Mouse (Mus musculus) ovary, postnatal 14 days (tissue): ENCODE data around the gene Gins2.

Experiments used
- DNase-seq: peaks from one replicate; pipeline ENCODE4 v3.0.0; 2022; ENCODE audit warnings: low spot score

Gins2 gene

DNA sequence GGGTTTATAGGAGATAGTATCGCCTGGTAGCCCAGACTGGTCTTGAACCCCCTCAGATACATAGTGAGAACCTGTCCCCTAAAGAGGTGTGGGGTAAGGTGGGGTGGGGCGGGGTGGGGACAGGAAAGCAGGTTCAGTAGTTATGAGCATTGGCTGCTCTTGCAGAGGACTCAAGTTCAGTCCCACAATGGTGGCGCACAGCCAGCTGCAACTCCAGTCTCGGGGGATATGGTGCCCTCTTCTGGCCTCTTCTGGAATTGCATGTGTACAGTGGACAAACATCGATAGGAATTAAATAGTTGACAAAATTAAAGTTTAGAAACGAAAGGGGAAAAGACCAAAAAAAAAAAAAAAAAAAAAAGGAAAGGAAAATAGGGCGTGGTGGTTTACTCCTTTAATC lies 10.4 kb upstream of the Gins2 start:
- DNase-seq, result peak; percentile 83

DNA sequence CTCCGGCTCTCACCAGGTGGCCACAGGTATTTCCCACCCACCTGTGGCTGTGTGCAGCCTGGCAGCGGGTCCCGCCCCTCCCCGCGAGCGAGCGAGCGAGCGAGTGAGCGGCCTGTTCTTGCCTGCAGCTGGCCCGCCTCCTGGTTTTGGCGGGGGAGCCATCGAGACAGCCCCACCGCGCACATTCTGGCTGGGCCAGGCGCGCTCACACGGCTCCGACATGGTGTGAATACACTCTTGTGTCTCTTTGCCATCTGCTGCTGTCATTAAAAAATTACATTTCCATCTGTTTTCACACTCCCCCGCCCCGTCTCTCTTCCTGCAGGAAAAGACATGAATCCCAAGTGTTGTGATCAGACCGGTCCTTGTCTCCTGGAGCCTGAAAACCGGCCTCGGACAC lies 9.5 kb upstream of the Gins2 start:
- no peak for DNase-seq

DNA sequence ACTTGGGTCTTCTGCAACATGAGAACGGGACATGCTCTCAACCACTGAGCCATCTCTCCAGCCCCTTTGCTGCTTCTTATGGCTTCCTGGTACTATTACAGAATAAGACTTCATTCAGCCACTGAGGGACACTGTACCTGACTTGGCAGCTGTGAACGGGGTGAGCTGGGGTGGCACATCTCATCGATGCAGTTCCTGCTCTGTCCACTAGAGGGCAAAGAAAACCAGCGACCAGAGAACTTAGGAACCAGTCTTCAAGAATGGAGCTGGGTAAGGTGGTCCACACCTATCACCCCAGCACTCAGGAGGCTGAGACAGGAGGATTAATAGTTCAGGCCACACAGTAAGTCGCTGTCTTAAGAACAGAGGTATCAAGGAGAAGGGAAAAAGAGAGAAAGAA lies 6.9 kb upstream of the Gins2 start:
- DNase-seq, result peak; percentile 47

DNA sequence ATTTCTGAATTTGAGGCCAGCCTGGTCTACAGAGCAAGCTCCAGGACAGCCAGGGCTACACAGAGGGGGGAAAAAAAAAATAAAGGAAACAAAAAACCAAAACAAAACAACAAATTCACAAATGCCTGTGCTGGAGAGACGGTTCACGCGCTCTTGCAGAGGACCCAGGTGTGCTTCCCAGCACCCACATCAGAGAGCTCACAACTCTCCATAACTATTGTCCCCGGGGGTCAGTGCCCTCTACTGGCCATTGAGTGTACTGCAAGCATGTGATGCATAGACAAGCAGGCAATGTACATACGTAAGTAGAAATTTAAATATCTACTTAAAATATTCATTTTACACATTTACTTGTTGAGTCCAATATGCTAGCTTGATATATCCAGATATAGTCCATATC lies 5.5 kb upstream of the Gins2 start:
- DNase-seq, result no peak

DNA sequence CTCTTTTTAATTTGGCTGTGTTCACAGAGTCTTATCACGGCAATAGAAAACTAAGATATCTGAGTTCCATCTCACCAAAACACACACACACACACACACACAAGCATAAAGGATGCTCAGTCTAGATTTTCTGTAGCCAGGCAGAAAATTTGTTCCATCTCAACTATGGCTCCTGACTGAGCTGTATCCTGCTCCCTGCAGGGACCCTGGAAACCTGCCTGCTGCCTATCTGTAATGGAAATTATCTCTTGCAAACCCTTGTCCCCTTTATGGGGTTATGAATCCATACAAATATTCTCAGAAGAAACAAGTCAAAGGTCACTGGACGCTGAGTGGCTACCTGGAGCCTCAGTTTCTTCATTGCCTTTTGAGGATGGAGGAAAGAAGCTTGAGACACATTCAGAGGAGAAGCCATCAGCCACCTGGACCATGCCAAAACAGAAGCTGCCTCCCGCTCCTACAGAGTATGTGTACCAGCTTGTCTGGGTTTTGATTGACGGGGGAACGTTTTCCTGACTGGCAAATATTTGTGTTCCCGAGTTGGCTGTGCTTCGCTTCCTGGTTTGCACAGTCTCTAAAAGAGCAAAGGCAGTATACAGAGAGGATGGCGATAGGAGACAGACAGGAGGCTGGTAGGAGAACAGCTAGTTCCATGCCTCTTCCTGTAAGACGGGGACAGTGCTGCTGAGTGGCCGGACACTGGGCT lies 2.6 kb upstream of the Gins2 start:
- no peak for DNase-seq

DNA sequence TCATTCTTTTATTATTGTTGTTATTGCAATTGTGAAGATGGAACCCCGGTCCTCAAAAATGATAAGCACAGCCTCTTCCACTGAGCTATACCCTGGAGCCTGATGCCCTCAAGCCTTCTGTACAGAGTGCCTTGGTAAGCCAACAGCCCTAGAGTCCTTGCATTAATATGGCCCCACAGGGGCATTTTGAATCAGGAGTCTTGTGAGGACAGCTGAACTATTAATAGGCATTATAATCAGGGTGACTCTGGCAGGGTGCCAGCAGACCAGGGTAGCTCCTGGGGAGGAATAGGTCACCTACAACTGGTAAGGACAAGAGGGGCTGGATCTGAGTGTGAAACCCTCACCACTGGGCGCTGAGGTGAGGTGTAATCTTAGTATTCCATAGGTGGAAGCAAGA lies 817 bp upstream of the Gins2 start:
- no peak for DNase-seq

DNA sequence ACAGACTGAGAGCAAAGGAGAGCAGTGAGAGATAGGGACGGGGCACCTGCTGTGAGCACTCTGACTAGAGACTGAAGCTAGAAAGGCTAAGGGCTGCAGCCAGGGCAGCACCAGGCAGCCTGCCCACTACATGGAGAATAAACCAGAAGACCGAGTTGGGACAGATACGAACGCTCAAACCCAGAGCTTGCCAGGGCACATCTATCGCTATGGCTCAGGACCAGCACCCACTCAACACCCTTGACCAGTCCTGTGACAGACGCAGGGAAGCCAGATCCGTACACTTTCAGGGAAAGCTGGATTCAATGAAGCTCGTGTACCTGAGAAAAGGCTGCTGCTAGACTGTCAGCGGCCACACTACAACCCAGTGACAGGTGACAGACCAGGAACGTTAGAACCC lies 3.6 kb downstream of the Gins2 start:
- no peak for DNase-seq

DNA sequence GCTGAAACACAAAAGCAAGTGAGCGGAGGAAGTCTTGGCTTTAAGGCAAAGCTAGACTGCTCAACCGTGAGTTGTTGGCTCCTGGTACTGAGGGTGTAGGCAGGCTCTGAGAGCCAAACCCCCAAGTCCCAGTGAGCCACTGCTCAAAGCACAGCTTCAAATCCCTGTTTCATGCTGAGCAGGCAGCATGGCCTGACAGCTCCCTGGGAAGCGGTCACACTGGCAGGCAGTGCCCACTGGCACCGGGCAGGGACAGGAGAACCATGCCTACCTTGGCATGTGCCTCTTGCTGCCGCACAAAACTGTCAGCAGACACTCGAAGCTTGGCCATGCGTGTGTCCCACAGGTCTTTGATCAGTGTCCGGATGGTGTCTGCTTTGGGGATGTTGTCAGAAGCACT lies 7.3 kb downstream of the Gins2 start:
- DNase-seq, result no peak

DNA sequence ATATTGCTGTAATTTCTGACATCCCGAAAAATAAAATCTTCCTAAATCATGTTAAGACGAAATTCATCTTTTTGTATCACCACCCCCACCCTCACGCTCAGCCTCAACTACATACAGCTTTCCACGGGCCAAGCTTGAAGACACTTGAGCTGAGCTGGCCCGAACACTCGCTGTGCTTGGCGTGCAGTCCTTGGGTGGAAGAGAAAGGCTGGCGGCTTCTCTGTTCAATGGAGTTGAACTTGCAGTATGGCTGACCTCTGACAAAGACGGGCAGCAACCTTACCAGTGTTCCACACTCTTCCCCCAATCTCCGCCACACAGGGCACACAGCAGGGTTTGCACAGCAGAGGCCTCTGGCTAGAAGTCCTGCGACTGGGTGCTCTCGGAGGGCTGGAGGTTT lies 7.8 kb downstream of the Gins2 start:
- no peak for DNase-seq

DNA sequence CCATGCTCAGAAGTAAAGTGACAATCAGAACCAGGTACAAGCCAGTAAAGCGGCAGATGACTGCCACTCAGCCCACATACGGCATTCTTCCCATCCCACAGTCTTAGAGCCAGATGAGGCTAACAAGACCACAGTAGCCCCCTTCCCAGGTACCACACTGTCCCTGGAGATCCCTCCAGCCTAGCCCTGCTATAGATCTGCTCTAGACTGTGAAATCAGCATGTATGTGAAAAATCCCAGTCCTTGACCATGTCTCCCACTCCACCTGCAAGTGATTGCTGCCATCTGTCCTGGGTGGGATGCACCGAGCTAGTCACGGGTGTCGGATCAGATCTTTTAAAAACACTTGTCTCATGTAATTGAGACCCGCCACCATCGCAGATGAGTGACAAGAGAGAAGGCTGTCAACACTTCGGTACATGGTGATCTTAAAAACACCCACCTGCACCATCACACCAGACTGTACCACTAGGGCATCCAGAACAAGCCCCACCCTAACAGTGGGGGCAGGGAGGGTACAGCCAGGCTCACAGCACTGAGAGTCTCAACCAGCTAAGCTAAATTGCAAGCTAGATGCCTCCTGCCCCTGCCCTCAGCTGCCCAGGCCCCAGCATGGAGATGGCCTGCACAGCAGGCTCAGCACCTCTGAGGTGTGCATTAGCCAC lies 8.6 kb downstream of the Gins2 start:
- DNase-seq, result no peak

DNA sequence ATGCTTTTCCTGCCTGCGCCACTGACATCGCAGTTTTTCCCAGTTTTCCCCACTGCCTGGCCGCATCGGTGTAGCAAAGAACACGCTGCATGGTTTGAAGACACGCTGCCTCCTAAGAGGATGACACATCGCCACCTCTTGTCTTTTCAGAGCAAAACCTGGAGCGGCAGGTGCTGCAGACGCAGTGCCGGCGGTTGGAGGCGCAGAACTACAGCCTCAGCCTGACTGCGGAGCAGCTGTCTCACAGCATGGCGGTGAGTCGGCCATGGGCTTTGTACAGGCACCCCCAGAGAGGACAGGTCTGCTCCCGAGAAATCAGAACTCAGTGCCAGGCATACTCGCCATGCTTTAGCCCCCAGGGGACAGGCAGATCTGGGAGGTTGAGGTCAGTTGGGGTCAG lies 11.3 kb downstream of the Gins2 start:
- no peak for DNase-seq

DNA sequence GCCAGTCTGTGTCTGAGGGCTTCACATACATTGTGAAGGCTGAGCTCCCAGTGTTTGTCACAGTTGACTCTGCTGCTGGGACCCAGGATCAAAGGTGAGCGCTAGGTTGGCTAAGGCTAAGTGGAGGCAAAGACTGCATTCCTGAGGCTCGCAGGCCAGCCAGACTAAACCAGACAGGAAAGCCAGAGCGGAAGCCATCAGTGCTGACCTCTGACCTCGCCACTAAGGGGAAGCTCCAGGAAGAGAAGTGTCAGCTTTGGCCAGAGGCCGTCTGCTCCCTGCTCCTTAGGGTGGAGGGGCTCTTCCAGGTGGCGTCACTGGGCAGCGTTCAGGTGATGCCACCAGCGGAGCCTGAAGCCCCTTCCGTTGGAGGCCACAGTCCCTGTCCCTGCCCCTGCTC lies 13.3 kb downstream of the Gins2 start:
- no peak for DNase-seq

DNA sequence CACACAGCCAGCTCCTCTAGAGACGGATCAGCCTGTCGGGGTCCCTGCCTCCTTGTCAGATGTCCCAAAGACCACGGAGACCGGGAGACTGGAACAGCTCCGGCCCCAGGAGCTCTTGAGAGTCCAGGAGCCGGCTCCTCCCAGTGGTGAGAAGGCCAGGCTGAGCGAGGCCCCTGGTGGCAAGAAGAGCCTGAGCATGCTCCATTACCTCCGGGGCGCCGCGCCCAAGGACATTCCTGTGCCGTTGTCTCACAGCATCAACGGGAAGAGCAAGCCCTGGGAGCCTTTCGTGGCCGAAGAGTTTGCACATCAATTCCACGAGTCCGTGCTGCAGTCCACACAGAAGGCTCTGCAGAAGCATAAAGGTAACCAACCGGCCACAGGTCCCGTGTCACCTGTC lies 14.2 kb downstream of the Gins2 start:
- no peak for DNase-seq

DNA sequence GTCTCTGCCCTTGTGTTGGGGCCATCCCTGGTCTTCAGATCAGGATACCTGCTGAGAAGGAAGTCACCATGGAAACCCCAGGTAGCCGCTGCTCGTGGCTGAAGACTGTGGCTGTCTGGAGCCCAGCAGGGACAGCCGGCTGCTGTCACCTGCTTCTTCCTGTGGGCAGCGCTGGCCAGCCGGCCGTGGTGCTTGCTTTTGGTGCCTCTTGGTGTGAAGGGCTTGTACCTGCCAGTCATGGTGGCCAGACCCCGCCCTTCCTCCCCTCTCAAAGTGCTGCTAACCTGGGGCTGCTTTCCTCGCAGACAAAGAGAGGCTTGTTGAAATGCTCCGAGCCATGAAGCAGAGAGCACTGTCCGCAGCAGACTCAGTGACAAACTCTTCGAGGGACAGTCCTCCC lies 15.2 kb downstream of the Gins2 start:
- no peak for DNase-seq

DNA sequence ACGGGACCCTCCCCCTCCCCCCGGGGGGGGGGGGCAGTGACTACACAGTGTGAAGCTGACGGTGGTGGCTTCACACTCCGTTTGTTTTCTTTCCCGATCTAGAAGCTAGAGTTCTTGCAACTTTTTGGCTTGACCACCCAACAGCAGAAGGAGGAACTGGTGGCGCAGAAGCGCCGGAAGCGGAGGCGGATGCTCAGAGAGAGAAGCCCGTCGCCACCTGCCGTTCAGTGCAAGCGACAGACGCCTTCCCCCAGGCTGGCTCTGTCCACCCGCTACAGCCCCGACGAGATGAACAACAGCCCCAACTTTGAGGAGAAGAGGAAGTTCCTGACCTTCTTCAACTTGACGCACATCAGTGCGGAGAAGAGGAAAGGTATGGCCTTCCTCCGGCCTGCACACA lies 16.6 kb downstream of the Gins2 start:
- DNase-seq, result no peak

DNA sequence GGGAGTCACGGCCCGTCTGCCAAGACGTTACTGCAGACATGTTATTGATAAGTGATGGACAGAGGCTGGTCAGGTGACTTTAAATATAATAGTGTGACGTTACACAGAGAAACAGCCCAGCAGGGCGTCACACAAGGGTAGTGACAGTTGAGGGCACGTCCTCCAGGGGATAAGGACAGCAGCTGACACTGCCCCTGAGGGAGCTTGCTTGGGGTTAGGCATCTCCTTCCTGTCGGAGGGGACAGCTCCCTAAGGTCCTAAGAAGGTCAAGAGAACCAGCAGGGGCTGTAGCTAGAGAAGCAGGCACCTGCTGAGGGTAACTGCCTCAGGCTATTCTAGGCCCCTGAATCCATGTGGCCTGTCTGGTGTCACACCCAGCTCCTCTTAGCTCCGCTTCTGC lies 17.5 kb downstream of the Gins2 start:
- no peak for DNase-seq

DNA sequence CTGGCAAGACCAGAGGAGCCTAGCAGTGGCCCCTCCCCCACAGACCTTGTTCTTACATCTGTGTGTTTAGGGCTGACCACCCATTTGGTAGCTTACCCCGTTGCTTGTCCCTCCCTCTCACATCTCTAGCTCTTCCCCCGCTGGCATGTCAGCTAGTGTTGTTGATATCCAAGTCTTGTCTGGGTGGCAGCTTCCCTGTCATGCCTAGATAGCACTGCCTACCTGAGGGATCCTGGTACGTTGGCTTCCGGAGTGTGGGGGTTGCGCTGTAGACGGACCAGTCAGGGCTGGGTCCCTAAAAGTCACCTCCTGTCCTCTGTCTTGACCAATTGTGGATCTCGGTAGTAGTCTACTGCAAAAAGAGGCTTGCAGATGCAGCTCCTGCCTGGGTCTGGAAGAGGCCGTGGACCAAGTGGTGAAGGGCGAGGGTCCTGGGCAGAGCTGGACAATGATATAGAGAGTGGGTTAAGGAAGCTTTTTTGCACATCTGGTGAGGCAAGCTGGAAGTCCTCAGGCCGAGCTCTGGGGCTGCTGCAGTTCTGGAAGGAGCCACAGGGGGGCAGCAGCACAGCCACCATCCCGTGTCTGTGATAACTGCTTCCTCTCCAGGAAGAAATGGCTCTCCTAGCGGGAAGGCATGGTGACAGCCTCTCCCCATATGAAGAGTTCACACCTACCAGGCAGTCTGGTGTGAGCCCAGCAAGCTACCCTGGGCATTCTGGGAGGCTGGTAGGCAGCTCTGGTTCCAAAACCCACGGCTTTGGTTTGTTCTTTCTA lies 19.0 kb downstream of the Gins2 start:
- DNase-seq, result peak; percentile 77

DNA sequence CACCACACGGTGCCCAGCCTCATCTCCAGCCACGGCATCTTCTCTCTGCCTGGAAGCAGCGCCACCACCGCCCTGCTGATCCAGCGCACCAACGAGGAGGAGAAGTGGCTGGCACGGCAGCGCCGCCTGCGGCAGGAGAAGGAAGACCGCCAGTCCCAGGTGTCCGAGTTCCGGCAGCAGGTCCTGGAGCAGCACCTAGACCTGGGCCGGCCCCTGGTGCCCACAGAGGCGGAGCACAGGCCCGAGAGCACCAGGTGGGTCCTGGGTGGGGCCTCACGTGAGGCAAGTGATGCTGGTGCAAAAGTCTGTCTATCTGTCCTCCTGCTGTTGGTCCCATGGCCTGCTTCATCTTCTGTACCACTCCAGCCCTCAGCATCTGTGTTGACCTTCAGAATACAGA lies 20.0 kb downstream of the Gins2 start:
- DNase-seq, result no peak

DNA sequence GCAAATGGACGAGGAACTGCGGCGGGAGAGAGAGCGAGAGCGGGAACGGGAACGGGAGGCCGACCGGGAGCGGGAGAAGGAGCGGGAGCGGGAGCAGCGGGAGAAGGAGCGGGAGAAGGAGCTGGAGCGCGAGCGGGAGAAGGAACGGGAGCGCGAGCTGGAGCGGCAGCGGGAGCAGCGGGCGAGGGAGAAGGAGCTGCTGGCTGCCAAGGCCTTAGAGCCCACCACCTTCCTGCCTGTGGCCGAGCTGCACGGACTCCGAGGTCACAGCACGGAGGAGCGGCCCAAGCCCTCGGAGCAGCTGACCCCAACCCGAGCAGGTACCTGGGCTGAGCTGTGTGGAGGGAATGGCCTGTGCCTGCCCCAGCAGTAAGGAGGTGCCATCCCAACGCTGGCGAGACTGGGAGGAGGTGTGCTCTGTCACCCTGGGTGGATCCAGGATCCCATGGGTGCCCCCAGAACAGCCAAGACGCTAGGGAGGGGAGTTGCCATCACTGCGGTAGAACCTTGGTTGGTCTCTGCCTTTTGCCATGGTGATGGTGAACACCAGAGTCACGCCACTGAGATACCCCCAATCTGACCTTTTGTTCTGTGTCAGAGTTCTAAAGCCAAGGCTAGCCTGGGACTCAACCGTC lies 20.8 kb downstream of the Gins2 start:
- DNase-seq, result no peak

DNA sequence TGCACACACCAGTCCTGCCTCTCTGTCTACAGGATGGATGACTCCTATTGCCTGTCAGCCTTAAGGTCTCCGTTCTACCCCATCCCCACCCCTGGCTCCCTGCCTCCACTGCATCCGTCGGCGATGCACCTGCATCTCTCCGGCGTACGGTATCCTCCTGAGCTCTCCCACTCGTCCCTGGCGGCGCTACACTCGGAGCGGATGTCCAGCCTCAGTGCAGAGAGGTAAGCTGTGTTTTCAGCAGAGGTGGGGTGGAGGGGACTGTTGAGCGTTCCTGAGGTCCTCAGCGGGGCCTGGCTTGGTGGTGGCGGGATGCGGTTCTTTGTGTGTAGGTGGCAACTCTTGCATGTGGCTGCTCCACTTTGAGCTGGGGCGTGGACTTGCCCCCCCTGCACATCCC lies 21.4 kb downstream of the Gins2 start:
- DNase-seq, result no peak

DNA sequence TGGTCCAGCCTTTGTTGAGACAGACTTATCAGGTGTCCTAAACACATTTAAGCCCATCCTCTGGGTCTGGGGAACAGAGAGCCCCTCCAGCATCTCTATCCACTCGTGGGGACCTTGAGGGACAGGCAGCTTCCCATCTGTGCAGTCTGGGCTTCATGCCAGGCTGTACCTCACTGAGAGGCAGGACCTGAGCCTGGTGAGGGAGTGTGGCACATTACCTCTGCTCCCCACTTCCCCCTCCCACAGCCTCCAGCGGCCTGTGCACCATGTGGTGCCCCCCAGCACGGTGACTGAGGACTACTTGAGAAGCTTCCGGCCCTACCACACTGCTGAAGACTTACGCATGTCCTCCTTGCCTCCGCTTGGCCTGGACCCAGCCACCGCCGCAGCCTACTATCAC lies 22.4 kb downstream of the Gins2 start:
- no peak for DNase-seq

DNA sequence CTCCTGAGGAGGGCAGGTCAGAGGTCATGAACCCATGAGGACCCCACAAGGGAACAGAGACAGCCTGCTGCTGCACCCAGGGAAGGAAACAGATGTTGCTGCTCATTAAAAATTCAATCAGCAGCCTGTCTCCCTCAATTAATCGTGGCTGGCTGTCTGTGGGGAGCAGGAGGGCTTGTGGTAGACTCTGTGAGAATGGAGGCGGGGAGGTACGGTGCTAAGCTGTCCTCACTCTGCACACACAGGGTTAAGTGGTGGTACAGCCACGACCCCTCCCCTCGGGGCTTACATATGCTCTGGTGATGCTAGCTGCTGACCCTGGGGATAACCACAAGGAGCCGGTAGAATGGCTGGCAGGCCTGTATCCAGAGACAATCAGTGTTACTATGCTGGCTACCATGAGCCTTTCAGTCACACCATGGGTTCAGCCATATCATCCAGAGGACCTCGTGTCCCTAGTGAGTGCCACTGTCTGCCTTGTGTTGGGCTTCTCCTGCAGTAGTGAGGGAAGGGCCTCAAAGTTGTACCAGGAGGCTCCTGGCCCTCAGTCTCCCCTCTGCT lies 23.9 kb downstream of the Gins2 start:
- no peak for DNase-seq
